In genomic region chr7:7118441-7118840, GRCm38 (mm10) we compare ENCODE assay signal across 34 mouse cellular contexts.
"Had no signal": no experiment of that assay in that cellular context is flagged by ENCODE, and none has a peak within 500 bp of the region (broad histone marks: within the 10 kb centered on the region; RNA-seq: fewer than 3 reads in every experiment).

No protein-coding gene starts in this region.

- H3K27me3 ChIP-seq: heart, embryonic 12.5 days; heart, embryonic 13.5 days; heart, embryonic 15.5 days; hindbrain, embryonic 12.5 days; hindbrain, embryonic 13.5 days; hindbrain, embryonic 15.5 days; intestine, embryonic 15.5 days; kidney, embryonic 15.5 days had no signal

- H3K9ac ChIP-seq: heart, embryonic 12.5 days; heart, embryonic 13.5 days; heart, embryonic 15.5 days; hindbrain, embryonic 12.5 days; hindbrain, embryonic 13.5 days; hindbrain, embryonic 14.5 days; hindbrain, embryonic 15.5 days; intestine, embryonic 15.5 days; kidney, embryonic 15.5 days had no signal

- ATAC-seq: hindbrain, embryonic 16.5 days; hindbrain, postnatal 0 days; inflammation-experienced regulatory T-cells, adult 6 months; intestine, embryonic 15.5 days; intestine, embryonic 16.5 days; intestine, postnatal 0 days had no signal

- H3K9me3 ChIP-seq: heart, embryonic 10.5 days; heart, embryonic 12.5 days; heart, embryonic 13.5 days; heart, embryonic 15.5 days; hindbrain, embryonic 10.5 days; hindbrain, embryonic 12.5 days; hindbrain, embryonic 13.5 days; hindbrain, embryonic 15.5 days; intestine, embryonic 15.5 days; kidney, embryonic 15.5 days had no signal

- H3K4me3 ChIP-seq: heart, embryonic 10.5 days; heart, embryonic 12.5 days; heart, embryonic 13.5 days; heart, embryonic 15.5 days; hindbrain, embryonic 10.5 days; hindbrain, embryonic 12.5 days; hindbrain, embryonic 13.5 days; hindbrain, embryonic 15.5 days; intestine, embryonic 15.5 days; kidney, embryonic 15.5 days; layer of hippocampus, adult 2 months had no signal

- DNase-seq: heart, postnatal 10 days; heart, postnatal 14 days; heart, postnatal 36 days; kidney, adult 11 months; kidney, adult 18-20 months; kidney, adult 2 months; kidney, adult 8-10 months; kidney, adult 9 months; kidney, postnatal 10 days; kidney, postnatal 14 days; kidney, postnatal 25 days; kidney, postnatal 36 days; kidney, postnatal 4 days; layer of hippocampus, adult 9-11 months; layer of hippocampus, postnatal 36 days had no signal

- H3K4me2 ChIP-seq: heart, embryonic 11.5 days; heart, embryonic 12.5 days; heart, embryonic 13.5 days; heart, embryonic 15.5 days; hindbrain, embryonic 12.5 days; hindbrain, embryonic 13.5 days; hindbrain, embryonic 14.5 days; hindbrain, embryonic 15.5 days; intestine, embryonic 15.5 days; kidney, embryonic 15.5 days had no signal

- H3K27ac ChIP-seq: heart, embryonic 10.5 days; heart, embryonic 13.5 days; heart, embryonic 15.5 days; hindbrain, embryonic 10.5 days; hindbrain, embryonic 12.5 days; hindbrain, embryonic 13.5 days; hindbrain, embryonic 14.5 days; hindbrain, embryonic 15.5 days; hindbrain, postnatal 0 days; intestine, embryonic 15.5 days; kidney, embryonic 15.5 days; kidney, postnatal 0 days; layer of hippocampus, adult 2 months had no signal

- H3K4me1 ChIP-seq: intestine, embryonic 15.5 days had no signal
